Mouse (Mus musculus) heart, embryonic 12.5 days (tissue): ENCODE data around the gene Edem2. TPM values are rescaled to one million over a fixed set of nuclear protein-coding genes. Genes with fewer than 3 reads are reported as not detected.

Experiments
- ATAC-seq: fragments of 200-750 bp; cut with Nextera tagmentation; 2 replicates; pipeline ENCODE4 v1.8.0; 2017; ENCODE audit warnings: moderate TSS enrichment, moderate library complexity; ENCODE audit not compliant: insufficient number of reproducible peaks, low FRiP score
- H3K27ac ChIP-seq: fragments of 300-500 bp; sonication (generic); 2 replicates; pipeline ENCODE4 v1.5.1; 2016; ENCODE audit warnings: mild to moderate bottlenecking, moderate library complexity; ENCODE audit not compliant: poor library complexity, severe bottlenecking
- H3K27me3 ChIP-seq: fragments of 300-500 bp; sonication (generic); replicated peaks from 2 replicates; pipeline ENCODE4 v1.6.1; 2016; ENCODE audit warnings: mild to moderate bottlenecking, moderate library complexity
- H3K36me3 ChIP-seq: fragments of 300-500 bp; sonication (generic); 2 replicates; pipeline ENCODE4 v1.6.1; 2016; ENCODE audit warnings: mild to moderate bottlenecking, moderate library complexity
- H3K4me1 ChIP-seq: fragments of 300-500 bp; sonication (generic); replicated peaks from 2 replicates; pipeline ENCODE4 v1.6.1; 2016; ENCODE audit warnings: mild to moderate bottlenecking
- H3K4me2 ChIP-seq: fragments of 300-500 bp; sonication (generic); 2 replicates; pipeline ENCODE4 v1.6.1; 2016; ENCODE audit warnings: mild to moderate bottlenecking, moderate library complexity
- H3K4me3 ChIP-seq: fragments of 300-500 bp; sonication (generic); 2 replicates; pipeline ENCODE4 v1.5.1; 2016; ENCODE audit warnings: mild to moderate bottlenecking
- H3K9ac ChIP-seq: fragments of 300-500 bp; sonication (generic); 2 replicates; pipeline ENCODE4 v1.6.1; 2016; ENCODE audit warnings: mild to moderate bottlenecking, moderate library complexity
- H3K9me3 ChIP-seq: fragments of 300-500 bp; sonication (generic); replicated peaks from 2 replicates; pipeline ENCODE4 v1.6.1; 2016; ENCODE audit warnings: mild to moderate bottlenecking, moderate library complexity
- WGBS: fragments of 180-500 bp; shearing (Covaris S2); methylation state at CpG from one replicate; pipeline ENCODE4 v1.1.7; 2016; 5-methylcytosine and 5-hydroxymethylcytosine counted together
- polyA plus RNA-seq: library from polyadenylated mRNA; unstranded; fragments of >200 nt; fragmentation: Nextera tagmentation; extraction: Ambion mirVana; gene quantifications from 2 replicates; pipeline ENCODE4 v1.2.1, GENCODE M21; 2016

Gene Edem2
- polyA plus RNA-seq: 26.4 and 26.7 TPM in 2 replicates

- peaks cover 12% of the 10 kb centered on the region for H3K36me3 ChIP-seq
- no peak within 1 kb of the TSS for H3K27ac ChIP-seq
- H3K27me3 ChIP-seq: no peaks in the 10 kb centered on the region
- H3K9ac ChIP-seq: peak within 1 kb of the TSS; percentile 90
- no peaks in the 10 kb centered on the region for H3K9me3 ChIP-seq
- peaks cover 6% of the 10 kb centered on the region for H3K4me1 ChIP-seq
- H3K4me2 ChIP-seq: peak within 1 kb of the TSS; percentile 93
- peak within 1 kb of the TSS; percentile 87 for H3K4me3 ChIP-seq
- under 1% methylated on average over 33 of the region's 33 CpGs for WGBS
- ATAC-seq: peak; percentile 89
Measured at GRCm38 (mm10) chr2:155729158-155729645, at the start of gene Edem2. Edem2 (minus strand) TSS chr2:155729475.

GRCm38 (mm10) chr2:155779066-155779465 is 49.8 kb upstream of the Edem2 start:
- ATAC-seq: no peak
- no peak overlapping the region for H3K27ac ChIP-seq
- no peak overlapping the region for H3K9ac ChIP-seq
- WGBS: 51% methylated on average over 7 of the region's 7 CpGs
- H3K9me3 ChIP-seq: no peaks in the 10 kb centered on the region
- H3K27me3 ChIP-seq: peaks cover 57% of the 10 kb centered on the region
- H3K36me3 ChIP-seq: no peaks in the 10 kb centered on the region
- no peak overlapping the region for H3K4me3 ChIP-seq
- H3K4me1 ChIP-seq: peaks cover 7% of the 10 kb centered on the region
- H3K4me2 ChIP-seq: no peak overlapping the region

- no peak overlapping the region for H3K4me2 ChIP-seq
- WGBS: 57% methylated on average over 6 of the region's 6 CpGs
- ATAC-seq: no peak
- H3K4me3 ChIP-seq: no peak overlapping the region
- H3K9ac ChIP-seq: no peak overlapping the region
- no peaks in the 10 kb centered on the region for H3K36me3 ChIP-seq
- no peak overlapping the region for H3K27ac ChIP-seq
- peaks cover 7% of the 10 kb centered on the region for H3K4me1 ChIP-seq
- H3K9me3 ChIP-seq: no peaks in the 10 kb centered on the region
- H3K27me3 ChIP-seq: peaks cover 68% of the 10 kb centered on the region
Measured at GRCm38 (mm10) chr2:155778004-155778403, 48.7 kb upstream of the Edem2 start.

GRCm38 (mm10) chr2:155777688-155777985 is 48.4 kb upstream of the Edem2 start:
- no peak overlapping the region for H3K4me3 ChIP-seq
- H3K4me2 ChIP-seq: no peak overlapping the region
- no peaks in the 10 kb centered on the region for H3K9me3 ChIP-seq
- no peaks in the 10 kb centered on the region for H3K36me3 ChIP-seq
- H3K4me1 ChIP-seq: peaks cover 7% of the 10 kb centered on the region
- no peak overlapping the region for H3K27ac ChIP-seq
- ATAC-seq: no peak
- 77% methylated on average over 4 of the region's 4 CpGs for WGBS
- H3K27me3 ChIP-seq: peaks cover 71% of the 10 kb centered on the region
- H3K9ac ChIP-seq: no peak overlapping the region

GRCm38 (mm10) chr2:155776824-155777687 is 47.8 kb upstream of the Edem2 start:
- WGBS: 57% methylated on average over 10 of the region's 10 CpGs
- no peaks in the 10 kb centered on the region for H3K9me3 ChIP-seq
- no peak overlapping the region for H3K27ac ChIP-seq
- no peak overlapping the region for H3K4me2 ChIP-seq
- no peaks in the 10 kb centered on the region for H3K36me3 ChIP-seq
- no peak overlapping the region for H3K9ac ChIP-seq
- peaks cover 7% of the 10 kb centered on the region for H3K4me1 ChIP-seq
- no peak overlapping the region for H3K4me3 ChIP-seq
- H3K27me3 ChIP-seq: peaks cover 77% of the 10 kb centered on the region
- no peak for ATAC-seq

GRCm38 (mm10) chr2:155775685-155776263 is 46.5 kb upstream of the Edem2 start:
- H3K4me3 ChIP-seq: peak overlapping the region; percentile 70
- H3K27ac ChIP-seq: no peak overlapping the region
- WGBS: 5% methylated on average over 44 of the region's 44 CpGs
- H3K36me3 ChIP-seq: no peaks in the 10 kb centered on the region
- H3K9me3 ChIP-seq: no peaks in the 10 kb centered on the region
- H3K9ac ChIP-seq: no peak overlapping the region; the same call in 1 of the 2 replicates
- peaks cover 7% of the 10 kb centered on the region for H3K4me1 ChIP-seq
- peak overlapping the region; percentile 98 for H3K4me2 ChIP-seq
- peaks cover 78% of the 10 kb centered on the region for H3K27me3 ChIP-seq
- ATAC-seq: peak; percentile 73

GRCm38 (mm10) chr2:155774927-155775684 is 45.8 kb upstream of the Edem2 start, which contains the start of gene Mmp24:
Mmp24 (plus strand) TSS chr2:155775342.
- H3K4me1 ChIP-seq: peaks cover 7% of the 10 kb centered on the region
- H3K9ac ChIP-seq: no peak within 1 kb of the TSS; the same call in 1 of the 2 replicates
- peak within 1 kb of the TSS; percentile 70 for H3K4me3 ChIP-seq
- H3K36me3 ChIP-seq: no peaks in the 10 kb centered on the region
- H3K4me2 ChIP-seq: peak within 1 kb of the TSS; percentile 98
- H3K27ac ChIP-seq: no peak within 1 kb of the TSS
- ATAC-seq: no peak
- H3K9me3 ChIP-seq: no peaks in the 10 kb centered on the region
- H3K27me3 ChIP-seq: peaks cover 77% of the 10 kb centered on the region
- 24% methylated on average over 100 of the region's 100 CpGs for WGBS

GRCm38 (mm10) chr2:155774261-155774926 is 45.1 kb upstream of the Edem2 start:
- Histone ChIP-seq H3K4me2 (peak overlapping the region; percentile 98), H3K4me3 (peak overlapping the region; percentile 70; the same call in 1 of the 2 replicates), H3K9me3 (no peaks in the 10 kb centered on the region), H3K9ac (no peak overlapping the region), H3K27ac (no peak overlapping the region), H3K4me1 (peaks cover 7% of the 10 kb centered on the region), H3K36me3 (no peaks in the 10 kb centered on the region), H3K27me3 (peaks cover 71% of the 10 kb centered on the region)
- no peak for ATAC-seq
- WGBS: 47% methylated on average over 11 of the region's 11 CpGs

- ATAC-seq: no peak
- Histone ChIP-seq H3K4me2 (no peak overlapping the region), H3K27me3 (peaks cover 74% of the 10 kb centered on the region), H3K27ac (no peak overlapping the region), H3K9me3 (no peaks in the 10 kb centered on the region), H3K9ac (no peak overlapping the region), H3K4me1 (peaks cover 7% of the 10 kb centered on the region), H3K36me3 (no peaks in the 10 kb centered on the region), H3K4me3 (no peak overlapping the region)
- 60% methylated on average over 4 of the region's 4 CpGs for WGBS
Measured at GRCm38 (mm10) chr2:155773664-155774063, 44.4 kb upstream of the Edem2 start.

- H3K9me3 ChIP-seq: no peaks in the 10 kb centered on the region
- 0 out of 2 replicates have a peak, but pooled peaks have one; percentile 36 for ATAC-seq
- H3K36me3 ChIP-seq: no peaks in the 10 kb centered on the region
- peak overlapping the region; percentile 20; the same call in 1 of the 2 replicates for H3K4me2 ChIP-seq
- H3K9ac ChIP-seq: no peak overlapping the region; the same call in 1 of the 2 replicates
- 49% methylated on average over 13 of the region's 13 CpGs for WGBS
- 0 out of 2 replicates have a peak overlapping the region, but pooled peaks have one; percentile 9 for H3K4me3 ChIP-seq
- H3K27ac ChIP-seq: no peak overlapping the region
- H3K27me3 ChIP-seq: peaks cover 24% of the 10 kb centered on the region
- no peaks in the 10 kb centered on the region for H3K4me1 ChIP-seq
Measured at GRCm38 (mm10) chr2:155764679-155765418, 35.6 kb upstream of the Edem2 start.
